Mouse (Mus musculus) spleen, adult 2 months (tissue): Measurements from ENCODE around the gene AC124108.1. TPM values are rescaled to one million over a fixed set of nuclear protein-coding genes. Genes with fewer than 3 reads are reported as not detected.

Source experiments
- DNase-seq, 2 experiments: peaks; one replicate each; pipeline versions ENCODE4 v3.0.0 to v3.0.0-alpha.2; 2012 to 2021; ENCODE audit warnings: low spot score in 2 of 2, low read depth in 1 of 2
- H3K27ac ChIP-seq: fragments of 200-500 bp; 2 replicates; pipeline ENCODE4 v1.5.1; 2012; ENCODE audit warnings: low read length, inconsistent platforms; ENCODE audit not compliant: insufficient read depth
- H3K27me3 ChIP-seq: fragments of 200-500 bp; 2 replicates; pipeline ENCODE4 v1.6.1; 2012; ENCODE audit warnings: mild to moderate bottlenecking, moderate library complexity, low read length, inconsistent platforms; ENCODE audit not compliant: control insufficient read depth, insufficient read depth
- H3K36me3 ChIP-seq: fragments of 200-500 bp; 2 replicates; pipeline ENCODE4 v1.6.1; 2012; ENCODE audit warnings: mild to moderate bottlenecking, low read length, inconsistent platforms; ENCODE audit not compliant: control insufficient read depth, insufficient read depth
- H3K4me1 ChIP-seq: fragments of 200-500 bp; 2 replicates; pipeline ENCODE4 v1.6.1; 2011; ENCODE audit warnings: inconsistent platforms; ENCODE audit not compliant: control insufficient read depth, insufficient read depth, insufficient read length
- H3K4me3 ChIP-seq: fragments of 200-500 bp; 2 replicates; pipeline ENCODE4 v1.5.1; 2011; ENCODE audit warnings: mild to moderate bottlenecking, inconsistent platforms; ENCODE audit not compliant: insufficient read depth, insufficient read length; ENCODE audit errors: extremely low read depth
- CTCF ChIP-seq: fragments of 200-500 bp; IDR thresholded peaks from 2 replicates; pipeline ENCODE4 v1.5.1; 2011; ENCODE audit warnings: mild to moderate bottlenecking, inconsistent platforms; ENCODE audit not compliant: insufficient read depth, insufficient read length, insufficient replicate concordance; ENCODE audit errors: extremely low read depth
- POLR2A ChIP-seq: fragments of 200-500 bp; IDR thresholded peaks from 2 replicates; pipeline ENCODE4 v1.6.1; 2011; ENCODE audit warnings: low read depth, low read length, inconsistent platforms
- WGBS: fragments of 180-500 bp; shearing (Covaris S2); methylation state at CpG from one replicate; pipeline ENCODE4 v1.1.7; 2018; 5-methylcytosine and 5-hydroxymethylcytosine counted together
- polyA plus RNA-seq: library from polyadenylated mRNA; depleted of rRNA; stranded (reverse); fragments of >200 nt; gene quantifications from 2 replicates; pipeline ENCODE4 v1.2.3, GENCODE M21; 2012; rRNA removed

Gene AC124108.1
- polyA plus RNA-seq, 1 experiment: not detected

GRCm38 (mm10) chr1:132245010-132245409 lies 53.8 kb downstream of the AC124108.1 start:
- Histone ChIP-seq H3K36me3 (no peaks in the 10 kb centered on the region), H3K27me3 (no peaks in the 10 kb centered on the region), H3K4me3 (no peak overlapping the region), H3K27ac (no peak overlapping the region), H3K4me1 (no peaks in the 10 kb centered on the region)
- WGBS: 74% methylated on average over 5 of the region's 5 CpGs
- no peak for TF ChIP-seq POLR2A
- TF ChIP-seq CTCF: no peak
- DNase-seq: no peak

- H3K36me3 ChIP-seq: no peaks in the 10 kb centered on the region
- WGBS: 35% methylated on average over 6 of the region's 6 CpGs
- H3K27me3 ChIP-seq: no peaks in the 10 kb centered on the region
- H3K4me1 ChIP-seq: no peaks in the 10 kb centered on the region
- no peak for TF ChIP-seq CTCF
- TF ChIP-seq POLR2A: no peak
- H3K27ac ChIP-seq: no peak overlapping the region
- no peak overlapping the region for H3K4me3 ChIP-seq
- DNase-seq: no peak
Measured at GRCm38 (mm10) chr1:132246137-132246536, 54.9 kb downstream of the AC124108.1 start.

GRCm38 (mm10) chr1:132246641-132247040 lies 55.4 kb downstream of the AC124108.1 start:
- H3K27ac ChIP-seq: no peak overlapping the region
- 88% methylated on average over 4 of the region's 4 CpGs for WGBS
- no peak overlapping the region for H3K4me3 ChIP-seq
- no peaks in the 10 kb centered on the region for H3K4me1 ChIP-seq
- no peaks in the 10 kb centered on the region for H3K36me3 ChIP-seq
- no peak for DNase-seq
- H3K27me3 ChIP-seq: no peaks in the 10 kb centered on the region
- TF ChIP-seq CTCF (no peak), POLR2A (no peak)

GRCm38 (mm10) chr1:132254467-132254866 lies 63.2 kb downstream of the AC124108.1 start:
- no peak overlapping the region for H3K27ac ChIP-seq
- H3K36me3 ChIP-seq: no peaks in the 10 kb centered on the region
- TF ChIP-seq CTCF: no peak
- TF ChIP-seq POLR2A: no peak
- DNase-seq: no peak
- no peaks in the 10 kb centered on the region for H3K27me3 ChIP-seq
- H3K4me3 ChIP-seq: no peak overlapping the region
- H3K4me1 ChIP-seq: no peaks in the 10 kb centered on the region
- 79% methylated on average over 6 of the region's 6 CpGs for WGBS

Other genes starting within 250 kb of the AC124108.1 start
- 23.9 and 28.0 TPM in 2 replicates for gene Slc45a3, start 228.5 kb upstream of the AC124108.1 start, polyA plus RNA-seq
- gene Elk4, start 183.8 kb upstream of the AC124108.1 start, polyA plus RNA-seq: 33.1 and 33.5 TPM in 2 replicates
- gene Mfsd4a, start 123.4 kb upstream of the AC124108.1 start, polyA plus RNA-seq: 1.0 and 1.1 TPM in 2 replicates
- gene Cdk18, start 51.8 kb upstream of the AC124108.1 start, polyA plus RNA-seq: 2.3 and 2.5 TPM in 2 replicates
- gene Lemd1, start within 50 bp of the AC124108.1 start, polyA plus RNA-seq: not detected in 2 replicates
- not detected in 2 replicates for gene Gm10188, start 38.3 kb downstream of the AC124108.1 start, polyA plus RNA-seq
- gene Klhdc8a, start 107.2 kb downstream of the AC124108.1 start, polyA plus RNA-seq: 0.59 and 0.68 TPM in 2 replicates
- 17.4 and 25.5 TPM in 2 replicates for gene Nuak2, start 124.7 kb downstream of the AC124108.1 start, polyA plus RNA-seq
- gene Tmcc2, start 199.8 kb downstream of the AC124108.1 start, polyA plus RNA-seq: 116 and 244 TPM in 2 replicates
- gene Dstyk, start 226.1 kb downstream of the AC124108.1 start, polyA plus RNA-seq: 4.6 and 5.3 TPM in 2 replicates